Mouse (Mus musculus) heart, embryonic 13.5 days (tissue): ENCODE results near the gene Tmeff1. TPM values are rescaled to one million over a fixed set of nuclear protein-coding genes. Genes with fewer than 3 reads are reported as not detected.

ENCODE experiments used
- ATAC-seq: fragments of 200-750 bp; cut with Nextera tagmentation; 2 replicates; pipeline ENCODE4 v1.8.0; 2017; ENCODE audit warnings: moderate TSS enrichment; ENCODE audit not compliant: insufficient number of reproducible peaks, low FRiP score, low TSS enrichment; ENCODE audit errors: extremely low read depth
- H3K27ac ChIP-seq: fragments of 300-500 bp; sonication (generic); replicated peaks from 2 replicates; pipeline ENCODE4 v1.5.1; 2015; ENCODE audit warnings: moderate library complexity, mild to moderate bottlenecking, inconsistent platforms
- H3K27me3 ChIP-seq: fragments of 300-500 bp; sonication (generic); replicated peaks from 2 replicates; pipeline ENCODE4 v1.6.1; 2015; ENCODE audit warnings: mild to moderate bottlenecking, inconsistent platforms
- H3K36me3 ChIP-seq: fragments of 300-500 bp; sonication (generic); 2 replicates; pipeline ENCODE4 v1.6.1; 2015; ENCODE audit warnings: mild to moderate bottlenecking, inconsistent platforms
- H3K4me1 ChIP-seq: fragments of 300-500 bp; sonication (generic); 2 replicates; pipeline ENCODE4 v1.6.1; 2015; ENCODE audit warnings: inconsistent platforms
- H3K4me2 ChIP-seq: fragments of 300-500 bp; sonication (generic); 2 replicates; pipeline ENCODE4 v1.6.1; 2015; ENCODE audit warnings: inconsistent platforms, mild to moderate bottlenecking, moderate library complexity
- H3K4me3 ChIP-seq: fragments of 300-500 bp; sonication (generic); 2 replicates; pipeline ENCODE4 v1.5.1; 2015; ENCODE audit warnings: moderate library complexity, mild to moderate bottlenecking, inconsistent platforms
- H3K9ac ChIP-seq: fragments of 300-500 bp; sonication (generic); 2 replicates; pipeline ENCODE4 v1.6.1; 2015; ENCODE audit warnings: inconsistent platforms, mild to moderate bottlenecking, moderate library complexity
- H3K9me3 ChIP-seq: fragments of 300-500 bp; sonication (generic); 2 replicates; pipeline ENCODE4 v1.6.1; 2016; ENCODE audit warnings: inconsistent platforms
- WGBS: fragments of 180-500 bp; shearing (Covaris S2); methylation state at CpG from one replicate; pipeline ENCODE4 v1.1.7; 2015; ENCODE audit warnings: mixed read lengths; 5-methylcytosine and 5-hydroxymethylcytosine counted together
- polyA plus RNA-seq: library from polyadenylated mRNA; unstranded; fragments of >200 nt; fragmentation: Nextera tagmentation; extraction: Ambion mirVana; gene quantifications from 2 replicates; pipeline ENCODE4 v1.2.1, GENCODE M21; 2015

The Tmeff1 gene
- polyA plus RNA-seq, 1 experiment from 2014 or later, result 30.7 TPM

DNA sequence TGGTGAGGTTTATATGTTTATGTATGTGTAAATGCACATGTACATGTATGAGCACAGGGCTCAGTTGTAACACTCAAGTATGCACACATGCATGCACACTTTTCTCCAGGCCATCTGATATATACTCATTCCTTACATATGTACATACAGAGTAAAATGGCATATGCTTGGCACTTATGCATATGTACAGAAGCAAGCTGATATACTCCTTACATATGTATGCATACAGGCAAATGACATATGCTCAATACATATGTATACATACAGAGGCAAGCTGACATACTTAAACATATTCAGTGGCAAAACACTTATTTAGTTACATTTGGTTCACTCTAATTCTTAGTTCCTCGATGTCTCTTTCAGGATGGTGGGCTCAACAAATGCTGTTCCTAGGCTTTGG, 7.1 kb upstream of the Tmeff1 start:
- Histone ChIP-seq H3K4me1 (peaks cover 22% of the 10 kb centered on the region), H3K4me2 (no peak overlapping the region), H3K9ac (no peak overlapping the region), H3K36me3 (no peaks in the 10 kb centered on the region), H3K27me3 (no peaks in the 10 kb centered on the region), H3K27ac (no peak overlapping the region), H3K4me3 (no peak overlapping the region), H3K9me3 (no peaks in the 10 kb centered on the region)
- ATAC-seq, result no peak
- WGBS, result 94% methylated on average over 1 of the region's 1 CpGs

DNA sequence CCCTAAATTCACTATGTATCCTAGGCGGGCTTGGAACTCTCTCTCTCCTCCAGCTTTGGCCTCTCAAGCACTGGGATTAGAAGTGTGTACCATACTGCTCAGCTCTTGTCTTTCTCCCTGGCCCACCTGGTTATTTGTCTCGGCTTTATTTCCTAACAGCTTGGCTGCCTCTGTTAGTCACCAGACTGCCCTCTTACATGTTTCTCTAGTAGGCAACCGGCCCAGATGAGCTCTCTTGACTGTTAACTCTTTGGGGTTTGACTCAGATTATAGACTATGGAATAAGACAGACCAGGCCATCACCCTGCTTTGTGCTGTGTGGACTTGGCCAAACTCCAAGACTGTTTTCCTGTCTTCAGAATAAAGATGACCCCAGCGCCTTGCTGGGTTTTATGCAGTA, 6.6 kb upstream of the Tmeff1 start:
- Histone ChIP-seq H3K27me3 (no peaks in the 10 kb centered on the region), H3K4me1 (peaks cover 22% of the 10 kb centered on the region), H3K9ac (no peak overlapping the region), H3K4me3 (no peak overlapping the region), H3K4me2 (no peak overlapping the region), H3K36me3 (no peaks in the 10 kb centered on the region), H3K9me3 (no peaks in the 10 kb centered on the region), H3K27ac (no peak overlapping the region)
- 44% methylated on average over 4 of the region's 4 CpGs for WGBS
- ATAC-seq, result no peak

DNA sequence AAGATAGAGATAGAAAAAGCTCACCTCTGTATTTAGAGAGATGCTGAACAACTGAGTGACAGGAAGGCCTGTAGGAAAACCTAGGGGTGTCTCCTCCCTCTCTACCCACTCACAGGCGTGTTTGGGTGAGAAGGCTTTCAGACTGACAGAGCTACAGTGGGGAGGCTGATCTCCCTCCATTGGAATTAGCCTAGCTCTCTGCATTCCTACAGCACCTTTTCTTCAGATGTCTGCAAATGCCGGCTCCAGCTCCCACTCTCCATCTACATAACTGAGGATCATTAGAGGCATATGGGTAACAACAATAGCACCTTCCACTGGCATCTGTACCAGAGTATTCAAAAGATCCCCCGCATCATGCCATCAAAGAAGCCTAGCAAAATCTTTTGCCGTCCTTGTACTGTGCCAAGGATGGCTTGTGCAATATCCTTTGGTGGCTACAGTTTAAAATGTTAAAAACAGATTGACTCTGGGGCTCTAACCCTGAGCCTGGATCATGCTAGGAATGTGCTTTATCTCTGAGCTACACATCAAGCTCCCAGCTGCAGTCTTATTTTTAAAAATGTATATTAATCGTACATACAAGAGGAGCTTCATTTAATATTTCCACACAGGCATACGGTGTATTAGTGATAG, 5.4 kb upstream of the Tmeff1 start:
- no peak overlapping the region for H3K27ac ChIP-seq
- H3K36me3 ChIP-seq, result no peaks in the 10 kb centered on the region
- H3K27me3 ChIP-seq, result no peaks in the 10 kb centered on the region
- H3K4me3 ChIP-seq, result no peak overlapping the region
- ATAC-seq, result no peak
- H3K4me2 ChIP-seq, result no peak overlapping the region
- no peaks in the 10 kb centered on the region for H3K9me3 ChIP-seq
- peaks cover 22% of the 10 kb centered on the region for H3K4me1 ChIP-seq
- 50% methylated on average over 6 of the region's 6 CpGs for WGBS
- no peak overlapping the region for H3K9ac ChIP-seq

DNA sequence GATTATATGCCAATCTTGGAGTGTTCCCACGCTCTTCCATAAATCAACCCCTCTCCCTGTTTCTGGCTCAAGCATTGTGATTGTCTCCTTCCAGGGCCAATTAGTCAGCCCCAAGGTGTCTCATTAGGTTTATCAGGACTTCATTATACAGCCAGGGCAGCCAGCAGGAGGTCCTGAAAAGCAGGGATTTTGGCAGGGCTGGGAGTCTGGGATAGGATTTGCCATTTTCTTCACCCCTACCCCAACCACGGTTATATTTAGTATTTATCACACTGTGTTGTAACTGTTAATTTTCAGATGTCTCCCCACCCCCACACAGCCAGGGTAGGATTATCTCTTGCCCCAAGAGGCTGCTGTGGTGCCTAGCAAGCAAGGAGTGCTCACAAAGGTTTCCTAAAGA, 3.8 kb upstream of the Tmeff1 start:
- no peak overlapping the region for H3K9ac ChIP-seq
- no peak overlapping the region for H3K27ac ChIP-seq
- no peak overlapping the region for H3K4me3 ChIP-seq
- ATAC-seq, result no peak
- no peak overlapping the region for H3K4me2 ChIP-seq
- peaks cover 22% of the 10 kb centered on the region for H3K4me1 ChIP-seq
- no peaks in the 10 kb centered on the region for H3K27me3 ChIP-seq
- no peaks in the 10 kb centered on the region for H3K36me3 ChIP-seq
- no peaks in the 10 kb centered on the region for H3K9me3 ChIP-seq
- 33% methylated on average over 2 of the region's 2 CpGs for WGBS

DNA sequence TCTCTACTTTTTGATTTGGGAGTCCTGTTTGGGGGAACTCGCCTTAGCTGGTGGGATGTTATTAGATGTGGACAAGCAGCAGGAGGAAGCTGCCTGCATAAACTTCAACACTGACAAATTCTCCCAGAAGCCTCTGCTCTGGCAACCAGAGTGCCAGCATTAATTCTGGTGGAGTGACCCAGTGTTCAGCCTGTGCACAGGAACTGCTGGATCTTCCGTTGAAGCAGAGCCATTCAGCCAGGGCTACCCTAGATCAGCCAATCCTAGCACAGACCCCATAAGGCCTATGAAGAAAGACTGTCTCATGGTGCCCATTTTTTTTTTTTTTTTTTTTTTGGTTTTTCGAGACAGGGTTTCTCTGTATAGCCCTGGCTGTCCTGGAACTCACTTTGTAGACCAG, 3.0 kb upstream of the Tmeff1 start:
- no peaks in the 10 kb centered on the region for H3K9me3 ChIP-seq
- no peak overlapping the region for H3K27ac ChIP-seq
- 66% methylated on average over 2 of the region's 3 CpGs for WGBS
- H3K4me3 ChIP-seq, result no peak overlapping the region
- H3K4me2 ChIP-seq, result no peak overlapping the region
- peaks cover 28% of the 10 kb centered on the region for H3K4me1 ChIP-seq
- ATAC-seq, result no peak
- no peak overlapping the region for H3K9ac ChIP-seq
- no peaks in the 10 kb centered on the region for H3K36me3 ChIP-seq
- H3K27me3 ChIP-seq, result no peaks in the 10 kb centered on the region

DNA sequence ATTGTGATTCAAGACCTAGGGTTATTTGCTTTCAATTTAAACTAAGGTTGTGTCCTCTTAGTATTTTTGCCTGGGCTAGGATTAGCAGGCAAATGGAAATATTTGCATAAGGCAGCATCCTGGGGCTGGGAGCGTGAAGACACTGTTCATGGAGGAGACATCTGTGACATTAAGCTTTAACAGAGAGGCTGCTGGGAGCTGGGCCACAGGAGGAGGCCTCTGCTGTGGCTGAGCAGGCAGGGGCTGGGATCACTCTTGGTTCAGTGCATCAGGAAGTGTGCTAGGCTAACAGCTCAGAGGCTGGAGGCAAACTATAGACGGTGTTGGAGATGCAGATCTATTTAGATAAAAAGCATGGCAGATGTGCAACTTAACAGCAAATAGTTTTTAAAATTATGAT, 2.0 kb upstream of the Tmeff1 start:
- Histone ChIP-seq H3K9ac (no peak overlapping the region), H3K27ac (no peak overlapping the region), H3K4me3 (no peak overlapping the region), H3K4me1 (peaks cover 31% of the 10 kb centered on the region), H3K36me3 (peaks cover 3% of the 10 kb centered on the region; the same call in 1 of the 2 replicates), H3K9me3 (0 out of 2 replicates have a peak, but pooled peaks cover 6% of the 10 kb centered on the region), H3K4me2 (no peak overlapping the region), H3K27me3 (no peaks in the 10 kb centered on the region)
- no peak for ATAC-seq
- WGBS, result 76% methylated on average over 2 of the region's 2 CpGs

DNA sequence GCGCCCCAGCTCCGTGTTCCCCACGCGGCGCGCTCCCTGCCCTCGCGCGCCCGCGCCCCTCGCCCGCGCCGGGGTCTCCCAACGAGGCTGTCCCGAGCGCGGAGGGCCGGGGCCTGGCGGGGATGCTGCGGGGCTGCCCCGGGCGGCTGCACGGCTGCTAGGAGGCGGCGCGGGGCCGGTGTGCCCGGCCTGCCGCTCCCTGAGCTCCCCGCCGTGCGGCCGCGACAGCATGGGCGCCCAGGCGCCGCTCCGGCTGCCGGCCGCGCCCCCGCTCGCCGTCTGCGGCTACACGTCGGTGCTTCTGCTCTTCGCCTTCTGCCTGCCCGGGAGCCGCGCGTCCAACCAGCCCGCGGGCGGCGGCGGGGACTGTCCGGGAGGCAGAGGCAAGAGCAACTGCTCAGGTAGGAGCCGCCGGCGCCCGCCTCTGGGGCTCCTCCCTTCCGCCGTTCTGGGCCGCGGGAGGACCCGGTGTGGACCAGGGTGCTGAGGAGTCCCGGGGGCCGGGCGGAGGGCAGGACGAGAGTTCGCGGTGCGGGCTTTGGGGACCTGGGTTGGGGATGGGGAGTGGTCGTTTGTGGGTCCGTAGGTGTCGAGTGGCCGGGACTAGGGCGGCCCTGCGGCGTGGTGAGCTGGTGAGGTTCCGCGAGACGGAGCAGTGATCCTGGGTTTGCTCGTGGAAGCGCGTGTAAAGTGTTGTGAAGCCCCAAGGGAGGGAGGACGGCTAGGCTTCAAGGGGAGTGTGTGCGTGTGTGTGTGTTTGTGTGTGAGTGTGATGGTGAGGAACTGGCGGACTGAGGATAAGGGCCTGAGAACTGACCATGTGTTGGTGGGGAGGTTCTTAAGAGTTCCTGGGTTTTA, 496 bp downstream of the Tmeff1 start:
- H3K4me1 ChIP-seq, result peaks cover 24% of the 10 kb centered on the region
- H3K4me3 ChIP-seq, result peak overlapping the region; percentile 77
- 0 out of 2 replicates have a peak, but pooled peaks cover 6% of the 10 kb centered on the region for H3K9me3 ChIP-seq
- H3K27ac ChIP-seq, result peak overlapping the region; percentile 90
- peak overlapping the region; percentile 80 for H3K4me2 ChIP-seq
- peak overlapping the region; percentile 98 for H3K9ac ChIP-seq
- peak; percentile 29 for ATAC-seq
- under 1% methylated on average over 92 of the region's 92 CpGs for WGBS
- H3K36me3 ChIP-seq, result peaks cover 3% of the 10 kb centered on the region; the same call in 1 of the 2 replicates
- no peaks in the 10 kb centered on the region for H3K27me3 ChIP-seq

DNA sequence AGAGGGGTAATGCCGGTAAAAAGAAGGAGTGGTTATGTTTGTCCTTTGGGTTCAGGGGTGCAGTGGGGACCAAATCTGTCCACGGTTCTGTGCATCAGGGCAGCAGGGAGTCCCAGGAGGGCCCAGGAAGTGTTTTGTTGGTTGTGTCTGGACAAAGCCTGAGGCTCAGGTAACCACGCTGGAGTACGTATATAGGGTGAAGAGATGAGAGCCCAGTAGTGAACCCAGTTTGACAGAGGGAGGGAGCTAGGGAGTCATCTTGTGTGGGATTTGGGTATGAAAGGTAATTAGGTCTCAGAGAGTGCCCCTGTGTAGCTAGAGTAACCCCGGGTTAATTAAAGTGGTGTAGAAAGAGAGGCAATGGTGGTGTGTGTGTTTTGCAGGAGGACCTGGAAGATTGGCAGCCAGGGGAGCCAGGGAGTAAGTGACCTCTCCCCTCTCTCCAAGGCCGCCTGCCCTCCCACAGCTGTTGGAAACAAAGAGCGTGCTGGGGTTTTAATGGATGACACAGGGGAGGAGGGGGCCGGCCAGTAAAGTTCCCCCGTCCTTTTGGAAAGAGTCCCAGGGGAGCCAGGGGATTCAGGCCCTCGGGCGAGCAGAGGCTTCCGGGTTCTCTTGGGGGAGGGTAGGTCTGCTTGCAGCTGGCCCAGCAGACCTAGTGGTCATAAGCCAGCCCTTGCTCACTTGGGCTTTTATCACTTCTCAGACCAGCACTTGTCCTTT, 1.3 kb downstream of the Tmeff1 start:
- 2% methylated on average over 12 of the region's 12 CpGs for WGBS
- H3K4me1 ChIP-seq, result peaks cover 22% of the 10 kb centered on the region
- 0 out of 2 replicates have a peak, but pooled peaks cover 6% of the 10 kb centered on the region for H3K9me3 ChIP-seq
- H3K27ac ChIP-seq, result peak overlapping the region; percentile 90
- 0 out of 2 replicates have a peak, but pooled peaks have one; percentile 42 for ATAC-seq
- peak overlapping the region; percentile 77 for H3K4me3 ChIP-seq
- H3K36me3 ChIP-seq, result peaks cover 3% of the 10 kb centered on the region; the same call in 1 of the 2 replicates
- no peaks in the 10 kb centered on the region for H3K27me3 ChIP-seq
- peak overlapping the region; percentile 80 for H3K4me2 ChIP-seq
- peak overlapping the region; percentile 98 for H3K9ac ChIP-seq

DNA sequence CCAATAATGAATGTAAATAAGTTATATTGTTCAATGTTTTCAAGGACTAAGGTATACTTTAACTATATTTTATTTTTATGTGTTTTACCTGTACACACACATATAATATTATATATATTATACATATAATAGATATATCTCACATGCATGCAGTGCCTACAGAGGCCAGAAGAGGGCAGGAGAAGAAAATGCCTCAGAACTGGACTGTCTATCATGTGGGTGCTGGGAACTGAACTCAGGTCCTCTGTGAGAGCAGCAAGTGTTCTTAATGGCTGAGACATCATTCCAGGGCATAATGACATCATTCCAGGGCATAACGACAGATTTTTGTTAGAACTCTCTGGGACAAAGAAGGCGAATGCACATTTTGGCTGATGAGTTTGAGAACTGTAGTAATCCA, 2.6 kb downstream of the Tmeff1 start:
- H3K36me3 ChIP-seq, result peaks cover 3% of the 10 kb centered on the region; the same call in 1 of the 2 replicates
- H3K4me1 ChIP-seq, result peaks cover 22% of the 10 kb centered on the region
- 0 out of 2 replicates have a peak, but pooled peaks cover 6% of the 10 kb centered on the region for H3K9me3 ChIP-seq
- H3K4me2 ChIP-seq, result no peak overlapping the region
- no peak for ATAC-seq
- 92% methylated on average over 2 of the region's 2 CpGs for WGBS
- H3K4me3 ChIP-seq, result no peak overlapping the region
- H3K9ac ChIP-seq, result no peak overlapping the region
- H3K27me3 ChIP-seq, result no peaks in the 10 kb centered on the region
- no peak overlapping the region for H3K27ac ChIP-seq

DNA sequence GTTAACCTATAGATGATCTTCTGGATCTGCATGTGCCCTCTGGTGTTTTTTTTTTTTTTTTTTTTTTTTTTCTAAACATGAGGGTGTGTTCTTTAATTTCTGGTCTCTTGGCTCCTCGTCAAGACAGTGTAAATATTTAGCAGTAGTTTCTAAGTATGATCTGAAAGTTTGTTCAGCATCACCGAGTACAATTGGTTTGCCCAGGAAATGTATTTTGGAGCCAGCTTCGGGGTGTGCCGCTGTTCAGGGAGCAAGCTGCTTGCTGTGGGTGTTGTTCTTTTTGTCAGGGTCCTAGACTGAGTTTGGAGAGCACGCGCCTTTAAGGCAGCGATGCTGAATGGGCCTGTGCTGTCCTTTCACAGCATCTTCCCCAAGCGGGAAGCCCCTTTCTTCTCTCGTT, 3.6 kb downstream of the Tmeff1 start:
- H3K36me3 ChIP-seq, result peaks cover 3% of the 10 kb centered on the region; the same call in 1 of the 2 replicates
- no peak for ATAC-seq
- peaks cover 22% of the 10 kb centered on the region for H3K4me1 ChIP-seq
- H3K4me2 ChIP-seq, result no peak overlapping the region
- 79% methylated on average over 9 of the region's 9 CpGs for WGBS
- H3K9ac ChIP-seq, result no peak overlapping the region
- no peak overlapping the region for H3K27ac ChIP-seq
- H3K4me3 ChIP-seq, result no peak overlapping the region
- 0 out of 2 replicates have a peak, but pooled peaks cover 6% of the 10 kb centered on the region for H3K9me3 ChIP-seq
- H3K27me3 ChIP-seq, result no peaks in the 10 kb centered on the region

DNA sequence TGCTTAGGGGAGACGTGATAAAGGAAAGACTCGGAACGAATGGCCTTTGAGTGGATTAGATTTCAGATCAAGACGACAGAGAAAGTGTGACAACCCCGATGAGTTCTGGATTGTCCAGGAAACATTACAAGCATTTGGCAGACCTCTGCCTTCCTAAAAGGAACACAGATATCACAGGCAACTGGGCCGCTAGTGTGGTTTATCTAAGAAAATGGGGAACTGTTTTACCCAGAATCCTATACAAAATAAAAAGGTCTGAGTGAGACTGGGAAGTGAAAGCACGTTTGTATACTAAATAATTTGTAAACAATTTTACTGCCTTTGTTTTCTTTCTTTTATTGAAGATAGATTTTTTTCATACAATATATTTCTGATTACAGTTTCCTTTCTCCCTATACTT, 5.9 kb downstream of the Tmeff1 start:
- peaks cover 18% of the 10 kb centered on the region for H3K4me1 ChIP-seq
- no peak overlapping the region for H3K9ac ChIP-seq
- H3K4me3 ChIP-seq, result no peak overlapping the region
- H3K27me3 ChIP-seq, result no peaks in the 10 kb centered on the region
- WGBS, result 59% methylated on average over 7 of the region's 7 CpGs
- H3K36me3 ChIP-seq, result peaks cover 3% of the 10 kb centered on the region; the same call in 1 of the 2 replicates
- no peak overlapping the region for H3K27ac ChIP-seq
- 0 out of 2 replicates have a peak, but pooled peaks cover 6% of the 10 kb centered on the region for H3K9me3 ChIP-seq
- no peak overlapping the region for H3K4me2 ChIP-seq
- ATAC-seq, result no peak
